Comparison of ENCODE assay signal across 8 mouse cellular contexts in the genomic region with DNA sequence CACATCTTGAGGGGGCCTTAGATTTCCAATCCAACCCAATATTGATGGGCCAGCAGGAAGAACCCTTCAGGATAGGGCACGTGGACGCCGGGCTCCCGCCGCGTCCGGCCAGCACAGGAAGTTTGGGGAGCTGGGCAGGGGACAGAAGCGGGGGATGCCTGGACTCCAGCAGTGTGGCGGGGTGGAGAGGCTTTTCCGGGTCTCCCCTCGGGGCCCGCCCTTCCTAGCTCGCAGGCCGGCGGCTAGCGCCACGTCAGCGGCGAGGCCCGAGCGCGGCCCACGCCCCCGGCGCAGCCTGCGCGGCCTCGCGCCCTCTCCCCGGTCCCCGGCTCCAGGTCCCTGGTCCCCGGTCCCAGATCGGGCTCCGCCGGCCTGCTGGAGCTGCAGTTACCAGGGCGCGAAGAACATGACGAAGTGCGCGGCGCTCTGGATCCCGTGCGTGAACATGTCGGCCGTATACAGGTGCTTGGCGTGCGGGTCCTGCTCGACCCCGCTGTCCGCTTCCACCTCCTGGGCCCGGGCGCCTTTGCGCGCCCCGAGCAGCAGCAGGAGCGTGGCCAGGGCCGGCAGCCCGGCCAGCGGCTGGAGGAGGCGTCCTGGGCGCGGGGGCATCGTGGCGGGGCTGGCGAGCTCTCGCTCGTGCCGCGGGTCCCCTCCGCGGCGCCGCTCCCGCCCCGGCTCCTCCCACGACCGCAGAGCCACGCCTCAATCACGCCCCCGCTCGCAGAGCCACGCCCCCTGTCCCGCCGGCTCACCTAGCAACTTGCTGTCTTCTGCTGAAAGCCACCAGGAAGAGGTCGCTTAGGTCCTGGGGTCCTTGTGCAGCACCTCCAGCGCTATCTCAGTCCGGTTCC. TPM values are rescaled to one million over a fixed set of nuclear protein-coding genes. Genes with fewer than 3 reads are reported as not detected.
DNase-seq lines count a peak whose midpoint lies in the region; ATAC-seq and TF ChIP-seq lines count a peak whose summit lies in the region.

No protein-coding gene starts in this region.

- intact Hi-C loops in heart, postnatal 25 days (cut with DNase I): loop anchor here (2.0 to 10.0 kb wide), 3 partner anchors 53 to 533 kb away; partner anchors contain the start of gene Ssr1

- no peaks in the 10 kb centered on the region for H3K36me3 ChIP-seq in forebrain, embryonic 15.5 days
- peaks cover 3% of the 10 kb centered on the region; the same call in 1 of the 2 replicates for H3K36me3 ChIP-seq in neural tube, embryonic 15.5 days

- H3K9me3 ChIP-seq in forebrain, embryonic 15.5 days: no peaks in the 10 kb centered on the region
- no peaks in the 10 kb centered on the region for H3K9me3 ChIP-seq in neural tube, embryonic 15.5 days (replicated peaks)

- peak overlapping the region; percentile 75 for H3K4me3 ChIP-seq in forebrain, embryonic 15.5 days
- peak overlapping the region; percentile 78 for H3K4me3 ChIP-seq in lung, adult 2 months (replicated peaks; ENCODE audit: extremely low read depth, low read depth, low read length)
- peak overlapping the region; percentile 69 for H3K4me3 ChIP-seq in neural tube, embryonic 15.5 days (replicated peaks)

- no peaks in the 10 kb centered on the region for H3K27me3 ChIP-seq in forebrain, embryonic 15.5 days
- H3K27me3 ChIP-seq in neural tube, embryonic 15.5 days (replicated peaks): no peaks in the 10 kb centered on the region

- peak overlapping the region; percentile 76 for H3K27ac ChIP-seq in forebrain, embryonic 15.5 days (replicated peaks)
- H3K27ac ChIP-seq in neural tube, embryonic 15.5 days (replicated peaks): peak overlapping the region; percentile 84

- TF ChIP-seq CTCF in lung, adult 2 months (IDR thresholded peaks at IDR 0.05; ENCODE audit: insufficient read depth, low read length): no peak

- H3K4me1 ChIP-seq in forebrain, embryonic 15.5 days: peaks cover 15% of the 10 kb centered on the region
- H3K4me1 ChIP-seq in lung, adult 2 months (ENCODE audit: control insufficient read depth, insufficient read depth, low read length): peaks cover 25% of the 10 kb centered on the region
- H3K4me1 ChIP-seq in neural tube, embryonic 15.5 days: peaks cover 27% of the 10 kb centered on the region

- DNase-seq in ES-CJ7 (ENCODE audit: low read depth, low spot score): peak; percentile 84
- peak; percentile 78 for DNase-seq in cerebellum, adult 11 months
- peak; percentile 78 for DNase-seq in heart, postnatal 25 days (ENCODE audit: low spot score)
- DNase-seq in layer of hippocampus, adult 18-20 months (ENCODE audit: low spot score in 2 of 2): peak; percentile 78 to 84
- DNase-seq in lung, adult 2 months: peak; percentile 96
- peak; percentile 93 for DNase-seq in testis, postnatal 10 days (ENCODE audit: low spot score)

- H3K9ac ChIP-seq in forebrain, embryonic 15.5 days (replicated peaks): peak overlapping the region; percentile 72
- peak overlapping the region; percentile 73 for H3K9ac ChIP-seq in neural tube, embryonic 15.5 days (replicated peaks)

- peak; percentile 94 for ATAC-seq in forebrain, embryonic 15.5 days (replicated peaks)
- peak; percentile 92 for ATAC-seq in neural tube, embryonic 15.5 days (ENCODE audit: low FRiP score)

- H3K4me2 ChIP-seq in forebrain, embryonic 15.5 days (replicated peaks): peak overlapping the region; percentile 86
- H3K4me2 ChIP-seq in neural tube, embryonic 15.5 days: peak overlapping the region; percentile 76

- WGBS in forebrain, embryonic 15.5 days: under 1% methylated on average over 84 of the region's 87 CpGs
- WGBS in lung, adult 2 months: under 1% methylated on average over 87 of the region's 87 CpGs
- under 1% methylated on average over 86 of the region's 87 CpGs for WGBS in neural tube, embryonic 15.5 days

- peak; percentile 37; the same call in 1 of the 2 replicates for TF ChIP-seq POLR2A in lung, adult 2 months (IDR thresholded peaks at IDR 0.05; ENCODE audit: borderline replicate concordance, extremely low read depth, low read depth, low read length)

RNA-seq across cellular contexts. Expression of gene Txndc5, which starts 0.6 kb away (rescaled TPM):
- polyA plus RNA-seq in forebrain, embryonic 15.5 days (2015; fragmentation: Nextera tagmentation; extraction: Ambion mirVana): 56.0 and 60.5 TPM in 2 replicates
- 10 to 100 TPM; 32.3 to 37.4 TPM for total RNA-seq in heart, postnatal 25 days (2021)
- total RNA-seq in layer of hippocampus, adult 18-20 months (2021): 10 to 100 TPM; 47.4 to 51.0 TPM
- 134 and 151 TPM in 2 replicates for polyA plus RNA-seq in lung, adult 2 months (2012; rRNA removed)
- polyA plus RNA-seq in neural tube, embryonic 15.5 days (2015; fragmentation: Nextera tagmentation; extraction: Ambion mirVana): 91.6 and 111 TPM in 2 replicates

Comparison
In these comparisons a context has a peak if more than half of its experiments do, and no peak if none do; other contexts are left out.
1. Peak in every context shown above with its lines: DNase-seq, ATAC-seq, H3K4me3 ChIP-seq and H3K27ac ChIP-seq.